Mouse (Mus musculus) liver, adult 2 months (tissue): ENCODE results near the gene Gm10188.

Experiments used
- CTCF ChIP-seq: fragments of 200-500 bp; IDR thresholded peaks from 2 replicates; pipeline ENCODE4 v1.5.1; 2011; ENCODE audit warnings: low read depth, low read length, control low read depth
- POLR2A ChIP-seq: fragments of 200-500 bp; IDR thresholded peaks from 2 replicates; pipeline ENCODE4 v1.6.1; 2011; ENCODE audit warnings: low read length, control low read depth; ENCODE audit not compliant: insufficient read depth; ENCODE audit errors: extremely low read depth

GRCm38 (mm10) chr1:132205958-132206357, 23.6 kb downstream of the Gm10188 start:
- TF ChIP-seq POLR2A: no peak
- no peak for TF ChIP-seq CTCF
